Mouse (Mus musculus): Measurements from ENCODE around the gene Gm26938.

The Gm26938 gene

DNA sequence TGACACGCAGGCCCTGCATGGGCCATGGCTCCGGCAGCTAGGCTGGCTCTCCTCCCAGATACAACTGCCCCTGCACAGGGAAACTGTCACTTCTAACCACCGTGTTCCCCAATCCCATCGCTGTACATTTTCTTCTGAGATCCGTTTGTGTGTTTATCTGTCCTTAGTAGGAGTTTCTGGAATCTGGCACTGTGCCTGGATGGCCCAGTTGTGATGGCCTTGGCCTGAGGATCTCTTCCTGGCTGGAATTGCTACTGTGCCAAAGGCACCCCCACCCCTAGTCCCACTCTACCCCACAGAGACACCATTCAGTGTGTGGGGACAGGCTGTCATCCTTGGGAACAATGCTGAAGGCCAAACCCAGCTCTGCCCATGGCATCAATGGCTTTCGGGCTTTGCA lies 10.2 kb downstream of the Gm26938 start:
- DNase-seq (ENCODE audit: low spot score): peak; percentile 81

DNA sequence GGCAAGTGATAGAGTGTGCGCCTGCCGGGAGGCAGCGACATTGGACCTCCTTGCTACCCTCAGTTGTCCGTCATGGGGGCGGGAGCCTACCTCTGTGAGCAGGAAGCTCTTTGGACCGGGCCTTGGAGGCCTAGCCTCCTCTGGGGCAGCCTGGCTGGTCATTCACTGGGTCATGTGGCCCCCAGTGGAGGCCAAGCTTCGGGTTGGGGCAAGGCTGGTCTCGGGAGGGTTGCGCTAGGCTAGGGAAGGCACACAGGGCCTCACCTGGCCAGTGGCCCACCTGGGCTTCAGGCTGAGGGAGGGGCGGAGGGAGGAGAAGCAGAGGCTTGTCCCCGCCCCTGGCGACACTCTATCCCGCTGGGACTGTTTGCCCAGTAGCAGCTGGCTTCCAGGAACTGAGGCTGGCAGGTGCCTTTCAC lies 12.2 kb downstream of the Gm26938 start:
- DNase-seq (ENCODE audit: low spot score): no peak

DNA sequence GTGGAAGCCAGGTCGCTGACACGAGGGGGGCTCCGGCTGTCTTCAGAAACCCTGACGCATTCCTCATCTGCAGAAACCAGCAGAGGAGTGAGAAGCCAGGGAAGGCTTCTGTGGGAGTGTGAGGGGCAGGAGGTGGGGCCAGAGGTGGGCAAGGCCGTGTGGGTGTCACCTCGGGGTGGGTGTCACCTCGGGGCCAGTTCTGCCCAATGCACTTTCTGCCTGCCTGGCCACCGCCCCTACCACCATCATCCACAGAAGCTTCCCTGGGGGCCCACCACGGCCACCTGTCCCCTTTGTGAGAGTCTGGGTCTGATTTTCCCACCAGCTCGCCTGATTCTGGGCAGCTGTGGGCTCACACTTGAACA lies 13.1 kb downstream of the Gm26938 start:
- peak; percentile 72 for DNase-seq (ENCODE audit: low spot score)

GRCm38 (mm10) chr5:139812398-139813125 lies 13.6 kb downstream of the Gm26938 start:
- DNase-seq (ENCODE audit: low spot score): no peak

DNA sequence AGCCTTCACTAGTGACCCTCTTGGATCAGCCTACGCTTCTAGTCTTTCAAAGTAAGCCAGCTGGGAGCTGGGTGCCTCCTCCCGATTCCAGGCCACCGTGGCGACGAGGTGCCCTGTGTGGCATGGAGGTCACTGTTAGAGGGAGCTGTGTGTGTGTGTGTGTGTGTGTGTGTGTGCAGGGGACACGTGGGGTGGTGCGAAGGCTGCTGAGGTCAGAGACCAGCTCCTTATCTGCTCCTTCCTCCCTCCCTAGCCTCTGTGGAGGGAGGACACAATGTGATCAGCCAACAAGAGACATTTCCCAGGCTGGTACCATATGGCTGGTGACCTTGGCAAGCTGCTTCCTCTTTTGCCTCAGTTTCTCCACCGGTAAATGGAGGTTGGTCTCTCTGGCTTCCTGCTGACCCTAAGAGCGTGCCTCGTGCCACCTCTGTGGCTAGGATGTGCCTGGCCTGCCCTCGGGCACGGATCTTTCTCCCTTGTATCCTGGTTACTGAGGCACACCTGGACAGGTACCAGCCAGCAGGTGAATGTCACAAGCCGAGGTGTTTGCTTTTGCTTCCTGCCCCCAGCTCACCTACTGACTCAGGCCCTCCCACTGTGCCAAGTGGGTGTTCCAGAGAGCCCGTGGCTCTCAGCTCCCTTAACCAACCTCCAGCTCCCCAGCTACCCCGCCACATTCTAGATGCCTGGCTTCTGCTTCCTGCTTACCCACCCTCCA lies 14.4 kb downstream of the Gm26938 start:
- no peak for DNase-seq (ENCODE audit: low spot score)

GRCm38 (mm10) chr5:139809397-139809796 lies 16.8 kb downstream of the Gm26938 start:
- peak; percentile 68 for DNase-seq (ENCODE audit: low spot score)

- no peak for DNase-seq (ENCODE audit: low spot score)
Measured at GRCm38 (mm10) chr5:139805924-139806323, 20.3 kb downstream of the Gm26938 start.

DNA sequence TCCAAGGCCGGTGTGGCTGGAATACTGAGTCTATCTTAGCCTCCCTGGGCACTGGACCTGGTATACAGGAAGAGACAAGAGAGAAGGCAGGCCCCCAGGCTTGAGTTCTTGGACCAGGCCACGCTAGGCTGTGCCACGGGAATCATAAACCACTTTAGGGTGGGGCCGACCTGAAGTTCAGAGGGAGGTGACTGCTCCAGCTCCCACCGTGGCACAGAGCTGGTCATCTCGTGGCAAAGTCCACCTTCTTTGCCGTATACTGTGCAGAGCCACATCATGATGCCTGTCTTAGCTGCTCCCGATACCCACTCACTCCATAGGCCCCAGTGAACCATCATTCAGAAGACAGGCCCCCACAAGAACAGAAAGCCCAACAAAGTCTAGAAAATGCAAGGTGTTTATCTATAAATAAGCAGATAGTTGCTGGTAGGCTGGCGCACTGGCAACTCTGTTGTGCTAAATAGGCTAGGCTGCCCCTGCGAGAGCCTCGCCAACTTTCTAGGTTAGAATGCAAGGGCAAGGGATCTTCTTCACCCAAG lies 21.6 kb downstream of the Gm26938 start:
- DNase-seq (ENCODE audit: low spot score): no peak

GRCm38 (mm10) chr5:139804107-139804551 lies 22.1 kb downstream of the Gm26938 start:
- DNase-seq (ENCODE audit: low spot score): peak; percentile 81

DNA sequence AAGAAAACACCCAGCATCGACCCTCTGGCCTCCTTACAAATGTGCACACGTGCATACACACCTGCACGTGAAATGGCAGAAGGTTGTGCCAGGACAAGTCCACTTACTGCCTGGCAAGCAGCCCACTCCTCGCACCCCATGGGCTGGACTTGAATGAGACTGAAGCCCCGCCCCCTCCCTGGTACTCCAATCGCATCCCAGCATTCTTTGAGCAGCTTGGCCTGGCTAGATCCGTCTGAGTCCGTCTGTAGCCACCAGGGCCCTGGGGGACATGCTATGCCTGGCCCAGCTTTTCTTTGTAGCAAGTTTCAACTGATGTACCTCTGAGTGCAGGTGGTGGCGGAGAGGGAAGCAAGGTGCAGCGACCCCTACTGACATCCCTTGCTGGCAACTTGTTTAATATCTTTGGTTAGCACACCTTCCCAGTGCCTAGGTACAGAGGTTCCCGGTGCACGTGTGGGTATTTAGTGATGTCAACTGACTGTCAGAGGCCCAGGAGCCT lies 22.6 kb downstream of the Gm26938 start:
- DNase-seq (ENCODE audit: low spot score): peak; percentile 72

- DNase-seq (ENCODE audit: low spot score): no peak
Measured at GRCm38 (mm10) chr5:139803165-139803564, 23.0 kb downstream of the Gm26938 start.

- DNase-seq (ENCODE audit: low spot score): no peak
Measured at GRCm38 (mm10) chr5:139801880-139802279, 24.3 kb downstream of the Gm26938 start.

DNA sequence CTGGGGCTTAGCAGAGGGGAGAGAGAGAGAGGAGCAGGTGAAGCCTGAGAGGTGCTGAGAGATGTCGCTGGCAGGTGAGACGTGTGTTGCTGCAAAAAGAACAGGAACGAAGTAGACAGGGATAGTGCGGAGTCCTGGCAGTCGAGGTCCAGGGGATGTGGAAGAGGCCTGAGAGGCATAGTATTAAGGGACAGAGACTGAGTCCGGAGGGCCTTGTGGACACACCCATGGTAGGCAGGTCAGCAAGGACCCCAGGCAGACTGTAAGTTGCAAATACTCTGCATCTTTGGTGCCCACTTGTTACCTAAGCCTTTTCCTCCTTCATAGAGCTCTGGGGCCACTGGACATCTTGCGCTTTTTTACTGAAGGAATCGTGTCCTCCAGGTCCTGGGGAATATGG lies 25.0 kb downstream of the Gm26938 start:
- peak; percentile 3 for DNase-seq (ENCODE audit: low spot score)

- DNase-seq (ENCODE audit: low spot score): no peak
Measured at GRCm38 (mm10) chr5:139799801-139800590, 26.2 kb downstream of the Gm26938 start.

GRCm38 (mm10) chr5:139799041-139799440 lies 27.2 kb downstream of the Gm26938 start:
- DNase-seq (ENCODE audit: low spot score): no peak

DNA sequence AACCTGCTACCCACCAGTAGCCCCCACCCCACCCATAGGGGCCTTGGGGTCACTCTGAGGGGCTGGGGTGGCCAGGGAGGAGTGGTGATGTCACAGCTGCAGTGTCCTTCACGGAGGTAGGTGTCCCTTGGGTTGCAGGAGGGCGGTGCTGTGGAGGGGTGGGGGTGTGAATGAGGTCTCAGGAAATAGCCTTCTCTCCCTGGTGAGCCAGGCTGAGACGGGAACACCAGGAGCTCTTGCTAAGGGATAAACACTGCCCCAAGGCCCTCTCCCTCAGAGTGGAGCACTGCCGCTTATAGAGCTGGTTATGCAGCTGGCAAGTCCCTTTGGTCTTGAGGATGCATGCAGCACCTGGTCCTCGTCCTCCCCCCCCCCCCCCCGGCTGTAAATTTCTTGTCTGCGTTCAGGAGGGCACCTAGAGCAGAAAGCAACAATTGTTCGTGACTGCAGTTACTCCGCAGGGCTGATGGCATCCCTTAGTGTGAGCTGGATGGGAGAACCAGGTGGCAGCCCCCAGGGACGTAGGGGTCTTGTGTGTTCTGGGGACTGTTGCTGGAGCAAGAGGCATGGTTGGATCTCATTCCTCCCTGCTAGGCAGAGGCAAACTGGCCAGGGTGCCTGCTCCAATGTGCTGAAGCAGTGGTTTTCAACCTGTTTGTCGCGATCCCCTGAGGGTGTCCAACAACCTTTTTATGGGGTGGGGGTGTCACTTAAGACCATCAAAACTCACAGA lies 27.9 kb downstream of the Gm26938 start:
- peak; percentile 8 for DNase-seq (ENCODE audit: low spot score)

DNA sequence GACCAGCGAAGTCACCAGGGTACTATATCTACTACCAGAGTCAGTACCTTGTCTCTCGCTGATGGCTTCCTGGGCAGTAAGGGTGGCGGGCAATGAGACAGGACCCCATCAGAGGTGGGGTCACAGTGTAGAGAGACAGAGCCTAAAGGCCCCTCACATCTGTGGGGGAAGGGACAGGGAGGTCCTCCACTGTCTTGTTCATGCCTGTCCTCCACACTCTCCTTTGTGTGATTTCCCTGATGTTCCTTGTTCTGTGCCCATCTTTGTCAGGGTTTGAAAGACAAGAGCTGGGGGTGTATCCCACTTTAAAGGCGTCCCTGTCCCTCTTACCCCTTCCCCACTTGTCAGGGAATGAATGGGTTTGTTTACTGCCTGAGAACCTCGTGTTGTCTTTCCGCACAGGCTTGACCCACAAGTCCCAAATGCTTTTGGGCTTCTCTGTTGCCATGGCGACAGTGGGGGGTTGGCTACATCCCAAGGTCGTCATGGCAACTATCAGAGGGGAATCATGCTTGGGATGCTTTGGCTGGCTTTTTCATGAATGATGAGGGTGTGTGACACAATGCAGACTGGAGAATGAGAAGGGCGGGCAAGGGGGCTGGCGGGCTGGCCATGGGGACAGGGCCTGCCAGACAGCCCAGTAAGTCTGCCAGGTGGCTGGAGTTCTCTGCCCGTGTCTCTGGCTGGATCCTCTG lies 28.6 kb downstream of the Gm26938 start:
- DNase-seq (ENCODE audit: low spot score): peak; percentile 75

GRCm38 (mm10) chr5:139796900-139797299 lies 29.3 kb downstream of the Gm26938 start:
- DNase-seq (ENCODE audit: low spot score): peak; percentile 82

- DNase-seq (ENCODE audit: low spot score): no peak
Measured at GRCm38 (mm10) chr5:139796001-139796620, 30.1 kb downstream of the Gm26938 start.

- DNase-seq (ENCODE audit: low spot score): no peak
Measured at GRCm38 (mm10) chr5:139794938-139795337, 31.3 kb downstream of the Gm26938 start.

Data from testis, postnatal 14 days (tissue).